Mouse (Mus musculus) myocyte (in vitro differentiated cells): ENCODE data around the gene Slc25a13.

Experiments
- MYOG ChIP-seq, 3 experiments: IDR thresholded peaks; one replicate each; pipeline ENCODE4 v1.6.1; 2011; ENCODE audit warnings: control low read depth in 2 of 3, low read depth in 2 of 3, mild to moderate bottlenecking in 2 of 3; ENCODE audit not compliant: insufficient read length in 2 of 3, control insufficient read depth in 1 of 3, insufficient read depth in 1 of 3
- POLR2A ChIP-seq: IDR thresholded peaks from one replicate; pipeline ENCODE4 v1.6.1; 2011; ENCODE audit warnings: low read depth, mild to moderate bottlenecking, control low read depth, moderate library complexity; ENCODE audit not compliant: insufficient read length
- POLR2AphosphoS2 ChIP-seq: IDR thresholded peaks from one replicate; pipeline ENCODE4 v1.6.1; 2011; ENCODE audit warnings: low read depth, control low read depth; ENCODE audit not compliant: insufficient read length
- USF1 ChIP-seq: IDR thresholded peaks from one replicate; pipeline ENCODE4 v1.6.1; 2011; ENCODE audit warnings: low read depth, mild to moderate bottlenecking, control low read depth, moderate library complexity

DNA sequence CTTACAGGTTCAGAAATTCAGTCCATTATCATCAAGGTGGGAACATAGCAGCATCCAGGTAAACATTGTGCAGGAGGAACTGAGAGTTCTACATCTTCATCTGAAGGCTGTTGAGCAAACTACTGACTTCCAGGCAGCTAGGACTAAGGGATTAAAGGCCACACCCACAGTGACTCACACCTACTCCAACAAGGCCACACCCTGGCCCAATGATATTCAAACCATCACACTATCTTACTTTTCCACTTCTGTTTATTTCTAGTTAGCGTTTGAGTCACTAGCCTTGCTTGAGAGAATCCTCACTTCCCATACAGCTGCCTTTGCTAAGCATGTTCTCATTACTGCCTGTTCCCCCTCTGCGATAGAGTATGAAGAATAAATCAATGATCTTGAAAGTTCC lies 13.3 kb upstream of the Slc25a13 start:
- TF ChIP-seq MYOG (IDR thresholded peaks at IDR 0.05; ENCODE audit: control insufficient read depth in 1 of 3, insufficient read depth in 1 of 3, insufficient read length in 2 of 3, low read depth in 2 of 3), result no peak
- TF ChIP-seq POLR2AphosphoS2, result no peak
- no peak for TF ChIP-seq USF1
- TF ChIP-seq POLR2A, result no peak
